22 mouse cellular contexts compared by ENCODE assay signal in genomic region chr6:39330981-39331380, GRCm38 (mm10). TPM values are rescaled to one million over a fixed set of nuclear protein-coding genes. Genes with fewer than 3 reads are reported as not detected.
A peak's percentile ranks its signal among the peaks of the same experiment; 100 is the strongest.
DNase-seq lines count a peak whose midpoint lies in the region; ATAC-seq lines count a peak whose summit lies in the region.
"Had no signal": no experiment of that assay in that cellular context is flagged by ENCODE, and none has a peak within 500 bp of the region (broad histone marks: within the 10 kb centered on the region; RNA-seq: fewer than 3 reads in every experiment).

No protein-coding gene starts in this region.

- H3K4me3 ChIP-seq in kidney, embryonic 14.5 days (ENCODE audit: low read length): no peak overlapping the region
- H3K4me3 ChIP-seq: gastrocnemius, adult 2 months; limb, embryonic 12.5 days; liver, embryonic 12.5 days; lung, embryonic 15.5 days; midbrain, embryonic 10.5 days; stomach, embryonic 15.5 days had no signal

- DNase-seq in heart, adult 11 months: peak; percentile 95
- DNase-seq in heart, postnatal 25 days (ENCODE audit: low spot score): no peak
- DNase-seq in R1 (ENCODE audit: low read depth, low spot score): peak; percentile 19
- peak; percentile 75 for DNase-seq in cerebellum, adult 11-12 months
- peak; percentile 51 to 65 for DNase-seq in cerebellum, postnatal 14 days
- no peak for DNase-seq in urinary bladder, adult 18-20 months (ENCODE audit: low spot score in 2 of 2)
- DNase-seq: embryo, embryonic 11 days; gastrocnemius, adult 2 months; kidney, adult 8-10 months; kidney, postnatal 36 days; lung, postnatal 4 days; retina, postnatal 1 day; thymus, adult 2 months had no signal

- whole genome bisulfite sequencing in kidney, embryonic 14.5 days: 97% methylated on average over 7 of the region's 7 CpGs

- intact Hi-C loops in heart, postnatal 25 days (cut with DNase I): no loop called here

- H3K4me2 ChIP-seq in kidney, embryonic 14.5 days (replicated peaks; ENCODE audit: low read depth, low read length): no peak overlapping the region
- H3K4me2 ChIP-seq: hindbrain, embryonic 14.5 days; limb, embryonic 12.5 days; liver, embryonic 12.5 days; lung, embryonic 15.5 days; stomach, embryonic 15.5 days had no signal

- H3K9me3 ChIP-seq in kidney, embryonic 14.5 days (ENCODE audit: control insufficient read depth, low read length): no peaks in the 10 kb centered on the region; the same call in 1 of the 2 replicates
- H3K9me3 ChIP-seq: limb, embryonic 12.5 days; liver, embryonic 12.5 days; lung, embryonic 15.5 days; midbrain, embryonic 10.5 days; stomach, embryonic 15.5 days had no signal

- H3K4me1 ChIP-seq in kidney, embryonic 14.5 days (ENCODE audit: control insufficient read depth, insufficient read depth, low read length): no peaks in the 10 kb centered on the region
- H3K4me1 ChIP-seq: limb, embryonic 12.5 days; lung, embryonic 15.5 days; stomach, embryonic 15.5 days had no signal

- ATAC-seq in kidney, embryonic 14.5 days (ENCODE audit: low FRiP score, low TSS enrichment): no peak
- ATAC-seq: forebrain, embryonic 16.5 days; liver, embryonic 12.5 days had no signal

- no peaks in the 10 kb centered on the region for H3K27me3 ChIP-seq in kidney, embryonic 14.5 days (ENCODE audit: control insufficient read depth, insufficient read depth, low read length)
- H3K27me3 ChIP-seq: limb, embryonic 12.5 days; liver, embryonic 12.5 days; lung, embryonic 15.5 days; stomach, embryonic 15.5 days had no signal

- H3K36me3 ChIP-seq in kidney, embryonic 14.5 days (ENCODE audit: control insufficient read depth, insufficient read depth, low read length): peaks cover 10% of the 10 kb centered on the region; the same call in 1 of the 2 replicates

- no peak overlapping the region for H3K27ac ChIP-seq in kidney, embryonic 14.5 days (ENCODE audit: low read depth, low read length)
- H3K27ac ChIP-seq: gastrocnemius, adult 2 months; hindbrain, embryonic 14.5 days; limb, embryonic 12.5 days; liver, embryonic 12.5 days; lung, embryonic 15.5 days; midbrain, embryonic 10.5 days; stomach, embryonic 15.5 days had no signal

- no peak overlapping the region for H3K9ac ChIP-seq in kidney, embryonic 14.5 days (ENCODE audit: low read depth, low read length)
- H3K9ac ChIP-seq: hindbrain, embryonic 14.5 days; limb, embryonic 12.5 days; liver, embryonic 12.5 days; lung, embryonic 15.5 days; stomach, embryonic 15.5 days had no signal

RNA-seq across cellular contexts. Expression of gene Slc37a3, which starts 46.5 kb away (rescaled TPM):
- 10 to 100 TPM; 16.4 to 20.5 TPM for total RNA-seq in heart, postnatal 25 days (2021)
- 42.5 and 52.7 TPM in 2 replicates for polyA plus RNA-seq in kidney, embryonic 14.5 days (2014; fragmentation: Nextera tagmentation; extraction: Ambion mirVana)

RNA-seq across cellular contexts. Expression of gene Rab19, which starts 50.0 kb away (rescaled TPM):
- under 1 TPM in 1 of 2 experiments, not detected in 1; 0.34 TPM for total RNA-seq in heart, postnatal 25 days (2021)
- 1.7 and 3.6 TPM in 2 replicates for polyA plus RNA-seq in kidney, embryonic 14.5 days (2014; fragmentation: Nextera tagmentation; extraction: Ambion mirVana)
- total RNA-seq: layer of hippocampus, postnatal 10 days had no signal

Comparison
In these comparisons a context has a peak if more than half of its experiments do, and no peak if none do; other contexts are left out.
1. DNase-seq: peak in heart, adult 11 months (single experiment), R1 (single experiment), cerebellum, adult 11-12 months (single experiment) and cerebellum, postnatal 14 days (2 of 2); none in heart, postnatal 25 days (single experiment) and urinary bladder, adult 18-20 months (0 of 2).